Mouse (Mus musculus): ENCODE results near the gene Cabp1.

Cabp1 gene

GRCm38 (mm10) chr5:115193669-115194625 lies at the start of gene Cabp1:
Gene Cabp1, minus strand, starts transcription at chr5:115194381.
- DNase-seq (ENCODE audit: low read depth), result no peak

GRCm38 (mm10) chr5:115240191-115240590 lies 46.0 kb upstream of the Cabp1 start:
- no peak for DNase-seq (ENCODE audit: low read depth)

- DNase-seq (ENCODE audit: low read depth), result no peak
Measured at GRCm38 (mm10) chr5:115238729-115239195, 44.6 kb upstream of the Cabp1 start.

- DNase-seq (ENCODE audit: low read depth), result peak; percentile 77
Measured at GRCm38 (mm10) chr5:115237803-115238728, 43.9 kb upstream of the Cabp1 start.

GRCm38 (mm10) chr5:115235786-115236263 lies 41.6 kb upstream of the Cabp1 start, which contains the start of gene Pop5:
Gene Pop5, plus strand, starts transcription at chr5:115235836.
- peak; percentile 60 for DNase-seq (ENCODE audit: low read depth)

- no peak for DNase-seq (ENCODE audit: low read depth)
Measured at GRCm38 (mm10) chr5:115235323-115235771, 41.2 kb upstream of the Cabp1 start.

- no peak for DNase-seq (ENCODE audit: low read depth)
Measured at GRCm38 (mm10) chr5:115234519-115234918, 40.3 kb upstream of the Cabp1 start.

- DNase-seq (ENCODE audit: low read depth), result no peak
Measured at GRCm38 (mm10) chr5:115233031-115233780, 39.0 kb upstream of the Cabp1 start.

GRCm38 (mm10) chr5:115232516-115232915 lies 38.3 kb upstream of the Cabp1 start:
- no peak for DNase-seq (ENCODE audit: low read depth)

- no peak for DNase-seq (ENCODE audit: low read depth)
Measured at GRCm38 (mm10) chr5:115231552-115232120, 37.5 kb upstream of the Cabp1 start.

- DNase-seq (ENCODE audit: low read depth), result no peak
Measured at GRCm38 (mm10) chr5:115230830-115231551, 36.8 kb upstream of the Cabp1 start.

- no peak for DNase-seq (ENCODE audit: low read depth)
Measured at GRCm38 (mm10) chr5:115222485-115222884, 28.3 kb upstream of the Cabp1 start.

- no peak for DNase-seq (ENCODE audit: low read depth)
Measured at GRCm38 (mm10) chr5:115220931-115221640, 26.9 kb upstream of the Cabp1 start.

GRCm38 (mm10) chr5:115217998-115218397 lies 23.8 kb upstream of the Cabp1 start:
- DNase-seq (ENCODE audit: low read depth), result no peak

GRCm38 (mm10) chr5:115215273-115216185 lies 21.3 kb upstream of the Cabp1 start:
- DNase-seq (ENCODE audit: low read depth), result no peak

GRCm38 (mm10) chr5:115214864-115215263 lies 20.7 kb upstream of the Cabp1 start:
- no peak for DNase-seq (ENCODE audit: low read depth)

GRCm38 (mm10) chr5:115212861-115213260 lies 18.7 kb upstream of the Cabp1 start:
- no peak for DNase-seq (ENCODE audit: low read depth)

GRCm38 (mm10) chr5:115212451-115212850 lies 18.3 kb upstream of the Cabp1 start:
- no peak for DNase-seq (ENCODE audit: low read depth)

- DNase-seq (ENCODE audit: low read depth), result no peak
Measured at GRCm38 (mm10) chr5:115210380-115210779, 16.2 kb upstream of the Cabp1 start.

Measured in fibroblast of lung, adult 2 months (primary cell).